Mouse (Mus musculus) gastrocnemius, postnatal 10 days (tissue): ENCODE measurements around the gene Ikbip. TPM values are rescaled to one million over a fixed set of nuclear protein-coding genes. Genes with fewer than 3 reads are reported as not detected.

ENCODE experiments used
- DNase-seq: peaks from one replicate; pipeline ENCODE4 v3.0.0; 2021; ENCODE audit warnings: mixed read lengths
- long read RNA-seq, 2 experiments: library from polyadenylated mRNA; stranded (forward); transcript quantifications; one replicate each; pipeline ENCODE4 v2.0.0; 2021
- total RNA-seq, 2 experiments: library from RNA; stranded (reverse); gene quantifications; 2 replicates each; pipeline ENCODE4 v1.2.3; 2021

Gene Ikbip
- total RNA-seq: 10 to 100 TPM; 25.2 to 32.3 TPM
- long read RNA-seq, experiment 1, transcript Ikbip-201 (3 exons, 3,232 nt): minor isoform, 6 of 19 reads
- long read RNA-seq, experiment 1, transcript Ikbip-202 (3 exons, 1,328 nt): major isoform, 9 of 19 reads
- long read RNA-seq, experiment 1, partial matches to known transcripts: 0 of 19 reads
- long read RNA-seq, experiment 1, other reads (novel, unspliced or antisense): 4 of 19 reads
- long read RNA-seq, experiment 2, transcript Ikbip-202 (3 exons, 1,328 nt): minor isoform, 6 of 20 reads
- long read RNA-seq, experiment 2, transcript Ikbip-201 (3 exons, 3,232 nt): major isoform, 13 of 20 reads
- long read RNA-seq, experiment 2, partial matches to known transcripts: 0 of 20 reads
- long read RNA-seq, experiment 2, other reads (novel, unspliced or antisense): 1 of 20 reads

DNA sequence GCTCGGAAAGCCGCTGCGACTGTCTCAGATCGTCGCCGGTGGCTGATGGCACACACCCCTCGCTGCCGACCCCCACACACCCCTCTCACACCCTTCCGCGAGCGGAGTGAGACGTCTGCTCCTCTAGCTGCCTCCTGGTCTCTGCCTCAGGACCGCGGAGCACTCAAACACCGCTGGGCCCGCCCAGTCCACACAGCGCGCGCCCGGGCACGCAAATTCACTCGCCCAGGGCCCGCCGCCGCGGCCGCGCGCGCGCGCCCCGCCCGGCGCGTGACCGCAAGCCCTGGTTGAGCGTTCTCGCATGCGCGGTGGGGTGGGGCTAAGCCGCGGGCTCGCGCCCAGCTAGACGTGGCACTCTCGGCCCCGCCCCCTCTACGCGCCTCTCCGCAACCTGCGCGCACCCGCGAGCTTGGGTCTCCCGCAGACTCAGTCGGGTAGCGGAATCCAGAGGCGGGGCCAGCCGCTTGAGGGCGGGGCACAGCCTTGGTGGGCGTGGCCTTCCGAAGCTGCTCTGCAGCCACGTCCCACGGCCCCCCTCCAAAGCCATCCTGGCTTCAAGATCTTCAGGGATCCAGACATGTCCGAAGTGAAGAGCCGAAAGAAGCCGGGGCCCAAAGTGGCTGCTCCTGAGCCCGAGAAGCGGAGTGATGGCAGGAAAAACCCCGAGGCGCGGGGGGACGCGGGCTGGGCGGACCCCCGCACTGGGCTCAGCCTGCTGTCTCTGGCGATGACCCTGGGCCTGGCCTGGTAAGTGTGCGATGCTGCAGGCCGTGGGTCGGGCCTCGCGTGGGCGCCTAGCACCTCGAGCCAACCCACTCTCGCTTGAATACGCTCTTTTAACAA is at the start of gene Ikbip, which contains the start of gene Apaf1:
TSS of gene Ikbip (plus strand) at position 391 of the 843 bp plus-strand sequence.
TSS of gene Apaf1 (minus strand) at position 221 of the 843 bp plus-strand sequence.
- peak; percentile 100 for DNase-seq

DNA sequence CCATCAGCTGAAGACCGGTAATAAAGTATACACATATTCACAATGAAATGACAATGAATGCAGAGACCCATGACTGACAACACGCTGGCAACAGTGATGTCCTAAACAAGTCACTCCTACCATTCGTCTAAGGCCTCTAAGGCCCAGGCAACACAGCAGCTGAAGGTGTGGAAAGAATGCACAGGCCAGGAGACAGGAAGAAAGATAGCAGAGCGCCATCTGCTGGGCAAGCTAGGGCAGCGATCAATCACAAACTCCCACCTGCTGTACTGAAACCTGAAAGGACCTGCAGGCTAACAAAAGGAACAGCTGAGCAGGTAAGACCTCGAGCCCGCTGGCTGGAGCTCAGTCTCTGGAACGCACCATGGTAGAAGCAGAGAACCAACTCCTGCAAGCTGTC is 48.8 kb upstream of the Ikbip start:
- peak; percentile 68 for DNase-seq

DNA sequence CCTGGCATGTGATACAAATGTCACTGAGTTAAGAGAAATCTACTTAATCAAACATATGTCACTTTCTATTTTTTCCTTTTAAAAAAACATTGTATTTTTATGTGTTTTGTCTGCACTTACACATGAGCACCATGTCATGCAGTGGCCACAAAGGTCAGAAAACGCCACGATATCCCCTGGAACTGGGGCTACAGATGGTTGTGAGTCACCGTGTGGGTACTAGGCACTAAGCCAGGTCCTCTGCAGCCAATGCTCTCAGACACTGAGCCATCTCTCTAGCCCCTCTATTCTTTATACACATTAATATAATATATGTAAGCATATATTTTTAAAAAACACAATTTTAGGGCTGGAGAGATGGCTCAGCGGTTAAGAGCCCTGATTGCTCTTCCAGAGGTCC is 33.0 kb upstream of the Ikbip start:
- DNase-seq: no peak

DNA sequence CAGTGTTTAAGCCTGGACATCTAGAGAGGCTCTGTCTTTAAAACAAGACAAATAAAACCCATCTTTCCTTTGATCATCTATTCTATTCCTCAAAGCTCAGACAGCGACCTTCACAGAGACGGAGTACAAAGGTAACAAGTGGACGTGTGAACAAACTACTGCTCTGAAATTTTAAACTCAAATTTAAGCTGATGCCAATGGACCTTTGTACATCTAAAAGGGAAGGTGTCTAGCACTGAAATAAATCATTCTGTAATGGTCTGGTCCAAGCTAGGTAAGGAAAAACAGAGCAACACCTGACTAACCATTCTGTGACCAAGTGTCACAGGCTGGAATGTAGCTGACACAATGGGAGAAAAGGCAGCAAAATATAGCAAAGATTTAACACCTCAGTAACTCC is 31.6 kb upstream of the Ikbip start:
- no peak for DNase-seq

DNA sequence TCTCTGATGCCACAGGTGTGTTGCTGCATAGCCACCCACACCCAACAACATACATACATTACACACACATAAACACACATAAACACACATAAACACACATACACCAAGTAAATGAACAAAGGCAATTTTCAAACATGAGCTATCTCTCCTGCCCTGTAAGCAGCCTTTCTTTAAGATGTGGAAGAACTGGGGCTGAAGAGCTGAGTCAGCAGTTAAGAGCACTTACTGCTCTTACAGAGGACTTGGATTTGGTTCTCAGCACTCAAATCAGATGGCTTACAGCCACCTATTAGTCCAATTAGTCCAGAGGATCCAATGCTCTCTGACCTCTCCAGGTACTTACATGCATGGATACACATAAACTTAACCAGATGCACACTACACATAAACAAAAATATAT is 30.0 kb upstream of the Ikbip start:
- no peak for DNase-seq

DNA sequence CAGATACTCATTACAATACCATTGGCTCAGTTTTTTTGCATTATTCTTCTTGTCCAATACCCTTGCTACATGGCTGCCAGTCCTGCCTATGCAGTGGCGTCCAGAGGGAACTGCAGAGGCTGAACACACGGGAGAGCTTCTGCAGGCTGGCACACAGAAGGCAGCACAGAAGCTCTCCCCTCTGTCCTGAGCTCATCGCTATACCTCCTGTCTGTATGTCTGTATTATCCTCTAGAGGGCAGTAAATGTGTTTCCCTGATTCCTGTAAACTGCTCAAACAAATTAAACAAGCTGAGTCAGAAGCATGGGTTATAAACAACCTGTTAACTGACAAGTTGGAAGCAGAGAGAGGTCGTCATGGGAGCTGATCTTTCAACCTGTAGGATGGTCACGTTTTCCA is 22.0 kb upstream of the Ikbip start:
- no peak for DNase-seq

DNA sequence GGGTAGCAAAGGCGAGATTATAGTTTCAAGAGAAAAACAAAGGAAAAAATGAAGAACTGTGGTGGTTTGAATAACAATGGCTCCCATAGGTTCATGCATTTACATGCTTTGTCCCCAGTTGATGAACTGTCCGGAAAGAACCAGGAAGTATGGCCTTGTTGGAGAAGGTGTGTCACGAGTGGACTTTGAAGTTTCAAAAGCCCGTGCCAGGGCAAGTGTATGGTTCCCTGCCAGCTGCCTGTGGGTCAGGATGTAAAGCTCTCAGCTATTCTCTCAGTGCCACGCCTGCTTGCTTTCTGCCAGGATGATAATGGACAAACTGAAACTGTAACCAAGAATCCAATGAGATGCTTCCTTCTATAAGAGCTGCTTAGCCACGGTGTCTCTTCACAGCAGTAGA is 20.4 kb upstream of the Ikbip start:
- DNase-seq: no peak

DNA sequence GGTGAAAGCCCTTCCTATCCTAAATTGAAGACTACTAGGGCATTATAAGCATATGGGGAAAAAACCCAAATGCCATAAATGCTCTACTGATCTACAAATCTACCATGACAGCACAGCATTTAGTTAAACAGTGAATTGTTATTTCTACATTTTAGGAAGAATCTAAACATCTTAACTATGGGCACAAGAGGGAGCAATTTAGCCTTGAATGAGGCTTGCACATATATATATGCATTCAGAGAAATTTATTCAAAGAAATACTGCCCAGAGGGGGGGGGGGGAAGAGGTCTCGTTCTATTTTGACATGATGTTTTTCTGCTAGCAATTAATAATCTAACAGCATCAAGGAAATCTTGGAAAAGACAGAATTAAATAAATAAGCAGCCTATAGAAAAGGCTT is 11.0 kb upstream of the Ikbip start:
- no peak for DNase-seq

DNA sequence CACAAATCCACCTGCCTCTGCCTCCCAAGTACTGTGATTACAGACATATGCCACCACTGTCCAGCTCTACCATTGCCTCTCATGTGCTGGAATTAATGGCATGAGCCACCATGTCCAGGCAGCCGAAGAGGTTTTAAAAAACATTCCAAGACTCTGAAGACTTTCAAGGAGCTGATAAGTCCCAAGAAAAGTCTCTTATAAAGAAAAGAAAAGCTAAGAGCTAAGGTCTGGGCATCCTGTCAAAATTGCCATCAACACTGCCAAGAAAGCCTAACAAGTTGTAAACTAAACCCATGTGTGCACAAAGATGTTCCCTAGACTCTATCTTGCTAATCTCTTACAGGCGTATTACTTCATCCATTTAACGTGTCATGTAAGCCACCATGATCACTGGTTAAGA is 9.4 kb upstream of the Ikbip start:
- DNase-seq: peak; percentile 50

DNA sequence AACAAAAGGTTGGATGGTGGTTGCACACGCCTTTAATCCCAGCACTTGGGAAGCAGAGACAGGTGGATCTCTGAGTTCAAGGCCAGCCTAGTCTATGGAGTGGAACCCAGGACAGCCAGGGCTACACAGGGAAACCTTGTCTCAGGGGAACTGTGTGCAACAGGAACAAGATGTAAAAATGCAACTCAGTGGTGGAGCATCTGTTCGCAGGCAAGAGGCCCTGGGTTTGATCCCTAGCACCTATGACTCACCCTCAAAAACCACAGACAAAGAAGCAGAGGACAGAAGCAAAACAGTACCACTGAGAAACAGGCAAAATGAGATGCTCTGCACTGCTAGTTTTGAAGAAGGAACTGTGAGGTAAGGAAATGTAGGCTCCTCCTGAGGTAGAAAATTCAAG is 6.1 kb upstream of the Ikbip start:
- no peak for DNase-seq

DNA sequence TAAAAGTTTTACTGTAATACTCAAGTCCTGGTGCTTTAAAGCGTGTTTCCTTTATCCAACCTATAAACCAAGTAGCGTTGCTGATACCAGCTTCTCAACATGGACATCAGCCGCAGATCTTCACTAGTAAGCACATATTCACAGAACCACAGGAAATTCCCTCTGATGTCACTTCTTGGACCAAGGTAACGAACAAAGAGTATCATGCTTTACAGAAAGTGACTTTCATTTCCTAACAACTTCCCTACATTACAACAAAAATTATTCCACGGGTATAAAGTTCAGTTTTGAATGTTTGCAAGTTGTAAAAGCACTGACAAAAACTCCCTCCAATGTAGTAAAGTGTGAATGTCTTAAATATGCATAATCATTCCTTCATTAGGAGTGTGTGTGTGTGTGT is 2.2 kb upstream of the Ikbip start:
- DNase-seq: no peak

DNA sequence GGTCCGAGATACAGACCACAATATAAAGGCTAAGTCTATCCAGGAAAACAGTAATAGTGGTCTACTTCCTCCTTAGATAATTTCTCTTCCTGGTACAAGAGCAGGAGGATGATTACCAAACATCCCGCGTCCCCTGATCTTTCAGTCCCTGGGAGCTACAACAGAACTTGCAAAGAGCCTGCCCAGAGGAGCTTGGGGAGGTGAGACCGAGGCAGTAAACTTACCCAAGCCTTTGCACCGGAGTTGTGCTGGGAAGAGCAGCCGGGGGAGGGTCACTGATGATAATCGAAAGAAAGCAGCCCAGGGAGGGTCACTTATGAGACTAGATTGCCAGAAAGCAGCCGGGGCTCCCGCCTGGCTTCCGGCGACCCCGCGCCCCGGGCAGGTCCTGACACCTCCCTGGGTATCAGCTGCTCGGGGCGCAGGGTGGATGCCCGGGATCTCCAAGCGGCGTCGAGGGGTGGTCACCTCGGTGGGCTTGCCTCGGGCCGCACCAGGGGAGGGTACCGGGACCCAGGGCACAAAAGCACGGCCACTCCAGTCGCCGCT is 707 bp upstream of the Ikbip start:
- no peak for DNase-seq

DNA sequence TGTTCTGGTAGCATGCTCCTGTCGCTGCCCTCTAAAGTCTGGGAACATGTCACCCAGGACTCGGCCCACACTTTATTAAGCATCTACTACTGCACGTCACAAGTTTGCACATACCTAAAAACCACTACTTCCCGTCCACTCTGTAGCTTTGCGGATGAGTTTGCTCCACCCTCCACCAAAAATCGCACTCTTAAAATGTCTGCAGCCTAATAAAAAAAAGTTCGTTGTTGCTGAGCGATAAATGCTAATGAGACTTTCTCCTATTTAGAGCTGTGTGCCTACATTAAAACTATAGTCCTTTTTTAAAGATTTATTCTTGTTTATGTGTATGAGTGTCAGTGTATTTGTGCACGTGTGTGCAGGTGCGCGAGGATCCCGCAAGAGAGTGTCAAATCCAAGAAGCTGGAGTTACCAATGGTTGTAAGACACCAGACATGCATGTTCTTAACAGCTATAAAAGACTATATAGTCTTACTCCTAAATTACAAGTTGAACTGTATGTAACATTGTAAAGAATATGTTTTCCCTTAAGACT is 720 bp downstream of the Ikbip start:
- DNase-seq: no peak

DNA sequence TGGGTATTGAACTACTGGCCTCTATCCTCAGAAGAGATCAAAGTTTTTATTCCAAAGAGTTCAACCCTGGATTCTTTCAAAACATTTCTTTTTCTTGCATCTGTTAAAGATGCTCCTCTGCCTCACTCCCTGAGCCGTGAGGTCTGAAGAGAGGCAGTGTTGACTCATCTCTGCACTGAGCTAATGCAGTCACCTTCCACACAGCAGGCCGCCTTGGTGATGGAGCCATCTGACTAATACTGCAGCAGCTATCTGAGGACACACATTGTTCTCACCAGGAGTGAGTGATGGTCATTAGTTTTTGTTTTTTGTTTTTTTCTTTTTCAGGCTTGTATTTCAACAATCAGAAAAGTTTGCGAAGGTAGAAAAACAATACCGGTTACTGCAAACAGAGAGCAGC is 10.1 kb downstream of the Ikbip start:
- DNase-seq: no peak

DNA sequence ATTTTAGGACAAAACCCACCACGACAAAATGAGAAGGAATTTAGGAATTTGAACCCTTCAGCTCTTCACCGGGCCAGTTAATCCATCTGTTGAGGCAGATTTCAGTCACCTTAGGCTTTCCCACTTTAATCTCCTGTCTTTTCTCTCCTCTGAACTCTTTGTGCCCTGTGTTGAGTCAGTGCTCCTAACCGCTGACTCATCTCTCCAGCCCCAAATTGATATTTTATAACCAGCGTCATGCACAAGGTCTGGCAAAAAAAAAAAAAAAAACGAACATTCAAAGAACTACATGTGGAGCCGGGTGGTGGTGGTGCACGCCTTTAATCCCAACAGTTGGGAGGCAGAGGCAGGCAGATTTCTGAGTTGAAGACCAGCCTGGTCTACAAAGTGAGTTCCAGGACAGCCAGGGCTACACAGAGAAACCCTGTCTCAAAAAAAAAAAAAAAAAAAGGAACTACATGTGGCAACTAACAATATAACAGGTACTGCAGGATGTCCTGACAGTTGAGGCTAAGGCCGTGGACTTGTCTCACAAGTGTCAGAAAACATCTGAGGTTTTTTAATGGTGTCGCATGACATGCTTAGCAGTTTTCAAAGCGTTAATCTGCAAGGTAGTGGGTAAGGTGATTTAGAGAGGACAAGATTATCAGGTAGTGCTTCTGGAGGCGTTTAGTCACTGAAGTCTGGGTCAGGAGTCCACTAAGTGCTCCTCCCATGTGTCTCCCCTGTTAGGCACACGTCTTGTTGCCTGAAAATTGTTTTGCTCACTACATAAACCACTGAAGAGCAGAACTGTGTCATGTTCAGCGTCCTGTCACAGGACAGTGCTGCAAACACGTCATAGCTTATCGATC is 11.7 kb downstream of the Ikbip start:
- DNase-seq: no peak

DNA sequence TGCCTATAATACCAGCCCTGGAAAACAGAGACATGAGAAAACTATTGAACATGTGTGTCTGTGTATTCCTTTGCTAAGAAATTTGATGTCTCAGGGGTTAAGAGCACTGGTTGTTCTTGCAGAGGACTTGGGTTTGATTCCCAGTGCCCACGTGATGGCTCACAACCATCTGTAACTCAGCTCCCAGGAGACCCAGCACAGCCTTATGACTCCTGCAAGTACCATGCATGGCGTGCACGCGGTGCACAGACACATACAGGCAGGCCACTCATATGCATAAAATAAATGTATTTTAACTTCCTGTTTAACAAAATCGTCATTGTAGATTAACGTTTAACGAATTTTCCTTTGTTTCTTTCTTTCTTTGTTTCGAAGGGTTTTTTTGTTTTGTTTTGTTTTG is 15.3 kb downstream of the Ikbip start:
- no peak for DNase-seq

DNA sequence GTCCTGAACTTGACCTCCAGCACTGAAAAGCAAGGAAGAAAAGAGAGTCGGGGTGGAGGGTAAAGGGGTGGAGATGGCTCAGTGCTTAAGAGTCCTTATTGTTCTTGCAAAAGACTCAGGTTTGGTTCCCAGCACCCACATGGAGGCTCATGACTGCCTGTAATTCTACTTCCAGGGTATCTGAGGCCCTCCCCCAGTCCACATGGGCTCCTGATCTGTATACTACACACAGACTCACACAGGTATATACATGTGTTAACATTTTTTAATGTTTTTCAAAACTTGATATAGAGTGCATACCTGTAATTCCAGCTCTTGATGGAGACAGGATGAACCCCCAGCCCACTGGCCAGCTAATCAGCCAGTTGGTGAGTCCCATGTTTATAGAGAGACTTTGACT is 17.4 kb downstream of the Ikbip start:
- DNase-seq: no peak

DNA sequence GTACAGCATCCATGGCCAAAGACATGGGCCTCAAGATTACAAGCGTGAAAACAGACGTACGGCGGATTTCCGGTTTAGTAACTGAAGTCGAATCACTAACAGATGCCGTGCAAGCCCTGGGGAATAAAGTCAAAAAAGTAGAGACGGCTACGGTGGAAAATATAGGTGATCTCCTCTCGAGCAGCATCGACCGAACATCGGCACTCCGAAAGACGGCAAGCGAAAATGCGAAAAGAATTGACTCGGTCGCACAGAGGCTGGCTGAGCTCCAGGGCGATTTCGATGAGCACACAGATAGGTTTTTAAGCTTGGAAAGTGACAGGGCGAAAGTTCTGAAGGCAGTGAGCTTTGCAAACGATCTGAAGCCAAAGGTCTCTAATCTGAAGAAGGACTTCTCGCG is 19.2 kb downstream of the Ikbip start:
- no peak for DNase-seq

DNA sequence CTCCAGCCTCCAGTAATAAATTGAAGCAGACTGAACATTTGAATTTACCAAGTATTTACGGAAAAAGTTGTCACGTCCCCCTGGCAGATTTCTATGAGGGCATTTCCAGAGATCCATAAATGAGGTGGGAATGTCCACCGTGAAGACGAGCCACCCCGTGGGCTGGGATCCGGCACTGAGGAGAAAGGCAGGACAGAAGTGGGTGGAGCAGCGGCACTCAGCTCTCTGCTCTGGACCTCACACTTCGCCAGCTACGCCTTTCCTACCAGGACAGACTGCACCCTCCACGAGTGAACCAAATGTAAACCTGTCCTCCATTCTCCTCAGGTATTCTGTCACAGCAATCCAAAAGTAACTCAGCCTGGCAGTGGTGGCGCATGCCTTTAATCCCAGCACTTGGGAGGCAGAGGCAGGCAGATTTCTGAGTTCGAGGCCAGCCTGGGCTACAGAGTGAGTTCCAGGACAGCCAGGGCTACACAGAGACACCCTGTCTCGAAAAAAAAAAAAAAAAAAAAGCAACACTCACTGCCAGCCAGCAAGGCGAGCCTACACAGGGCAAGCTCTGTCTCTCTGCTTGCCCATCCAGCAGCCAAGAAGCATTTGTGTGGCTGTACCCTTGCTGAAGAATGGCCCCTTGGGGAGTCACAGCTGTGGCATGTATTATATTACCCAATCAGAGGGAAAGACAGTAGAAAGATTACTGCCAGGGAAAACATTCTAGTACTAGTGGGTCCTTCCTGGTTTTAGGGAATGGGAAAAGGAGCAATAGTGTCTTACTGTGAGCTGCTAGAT is 20.3 kb downstream of the Ikbip start:
- DNase-seq: no peak

DNA sequence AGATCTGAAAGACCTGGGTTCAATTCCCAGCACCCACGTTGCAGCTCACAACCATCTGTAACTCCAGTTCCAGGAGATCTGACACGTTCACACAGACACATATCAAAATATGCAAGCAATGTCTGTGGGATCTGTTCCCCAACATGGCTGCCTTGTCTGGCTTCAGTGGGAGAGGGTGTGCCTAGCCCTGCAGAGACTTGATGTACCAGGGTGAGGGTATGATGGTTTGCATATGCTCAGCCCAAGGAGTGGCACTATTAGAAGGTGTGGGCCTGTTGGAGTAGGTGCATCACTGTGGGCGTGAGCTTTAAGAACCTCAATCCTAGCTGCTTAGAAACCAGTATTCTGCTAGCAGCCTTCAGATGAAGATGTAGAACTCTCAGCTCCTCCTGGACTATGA is 23.2 kb downstream of the Ikbip start:
- no peak for DNase-seq

DNA sequence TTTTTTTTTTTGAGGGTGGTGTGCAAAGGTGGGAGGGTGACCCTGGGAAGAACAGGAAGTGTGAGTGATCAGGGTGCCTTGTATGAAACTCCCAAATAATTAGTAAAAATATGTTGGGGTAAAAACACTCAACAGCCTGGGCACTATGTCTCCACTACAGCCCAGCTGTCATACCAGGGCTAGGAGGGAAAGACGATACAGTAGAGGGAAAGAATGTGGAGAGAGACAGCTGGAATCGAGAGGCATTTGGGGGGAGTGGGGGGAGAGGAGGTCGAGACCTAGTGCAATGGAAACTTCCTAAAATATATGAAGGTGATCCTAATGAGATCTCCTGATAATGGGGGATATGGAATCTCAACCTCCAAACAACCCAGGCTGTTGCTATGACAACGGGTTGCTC is 27.1 kb downstream of the Ikbip start:
- no peak for DNase-seq
